Mouse (Mus musculus): ENCODE data around the gene Nod1. TPM values are rescaled to one million over a fixed set of nuclear protein-coding genes. Genes with fewer than 3 reads are reported as not detected.

Nod1 gene
- polyA plus RNA-seq (2015; fragmentation: Nextera tagmentation; extraction: Ambion mirVana), result 2.1 and 2.4 TPM in 2 replicates

GRCm38 (mm10) chr6:54972111-54972928 lies at the start of gene Nod1:
Gene Nod1, minus strand, starts transcription at chr6:54972612.

GRCm38 (mm10) chr6:54992734-54993260 lies 20.4 kb upstream of the Nod1 start, which contains the start of gene Ggct:
Gene Ggct, minus strand, starts transcription at chr6:54992950.

Other genes starting within 250 kb of the Nod1 start
- gene Znrf2, start 155.7 kb downstream of the Nod1 start, polyA plus RNA-seq (2015; fragmentation: Nextera tagmentation; extraction: Ambion mirVana), result 6.1 and 6.2 TPM in 2 replicates
- gene Ggct, start 20.3 kb upstream of the Nod1 start, polyA plus RNA-seq (2015; fragmentation: Nextera tagmentation; extraction: Ambion mirVana), result 26.2 and 33.2 TPM in 2 replicates
- gene Gars, start 65.4 kb upstream of the Nod1 start, polyA plus RNA-seq (2015; fragmentation: Nextera tagmentation; extraction: Ambion mirVana), result 162 and 164 TPM in 2 replicates
- gene Crhr2, start 160.4 kb upstream of the Nod1 start, polyA plus RNA-seq (2015; fragmentation: Nextera tagmentation; extraction: Ambion mirVana), result 1.6 and 1.8 TPM in 2 replicates
- 0.23 TPM in 1 of 2 replicates, not detected in the other for gene Inmt, start 202.4 kb upstream of the Nod1 start, polyA plus RNA-seq (2015; fragmentation: Nextera tagmentation; extraction: Ambion mirVana)
- gene Mindy4, start 230.8 kb upstream of the Nod1 start, polyA plus RNA-seq (2015; fragmentation: Nextera tagmentation; extraction: Ambion mirVana), result 7.0 and 7.7 TPM in 2 replicates